Mouse (Mus musculus) MEL (cell line): Measurements from ENCODE around the gene Cdc25a. TPM values are rescaled to one million over a fixed set of nuclear protein-coding genes. Genes with fewer than 3 reads are reported as not detected.

Experiments
- DNase-seq: peaks from one replicate; pipeline ENCODE4 v3.0.0; 2011; ENCODE audit warnings: low read depth, low spot score
- H3K27ac ChIP-seq: 2 replicates; pipeline ENCODE4 v1.5.1; 2012; ENCODE audit warnings: low read depth, mild to moderate bottlenecking, control low read depth, low read length, moderate library complexity; ENCODE audit not compliant: control insufficient read depth
- H3K27me3 ChIP-seq, 2 experiments: fragments of 150-350 bp in 1 of 2; sonication (generic) in 1 of 2; 2 replicates each; pipeline ENCODE4 v1.6.1; 2012; ENCODE audit warnings: low read length in 2 of 2, mild to moderate bottlenecking in 2 of 2, improper control_type of control experiment in 1 of 2, moderate library complexity in 1 of 2; ENCODE audit not compliant: insufficient read depth in 2 of 2, control insufficient read depth in 1 of 2
- H3K36me3 ChIP-seq, 2 experiments: 2 replicates each; pipeline ENCODE4 v1.6.1; 2012 to 2014; ENCODE audit warnings: low read length in 2 of 2, improper control_type of control experiment in 1 of 2, inconsistent platforms in 1 of 2, mild to moderate bottlenecking in 1 of 2; ENCODE audit not compliant: insufficient read depth in 2 of 2, control insufficient read depth in 1 of 2
- H3K4me1 ChIP-seq, 2 experiments: fragments of 150-350 bp in 1 of 2; sonication (generic) in 1 of 2; 2 replicates each; pipeline ENCODE4 v1.6.1; 2012; ENCODE audit warnings: low read length in 2 of 2, improper control_type of control experiment in 1 of 2, mild to moderate bottlenecking in 1 of 2; ENCODE audit not compliant: insufficient read depth in 2 of 2, control insufficient read depth in 1 of 2
- H3K4me3 ChIP-seq, 2 experiments: fragments of 150-350 bp in 1 of 2; sonication (generic) in 1 of 2; 2 replicates each; pipeline ENCODE4 v1.5.1; 2012; ENCODE audit warnings: low read depth in 2 of 2, low read length in 2 of 2, mild to moderate bottlenecking in 2 of 2, moderate library complexity in 2 of 2, control low read depth in 1 of 2, improper control_type of control experiment in 1 of 2; ENCODE audit not compliant: control insufficient read depth in 1 of 2, insufficient read depth in 1 of 2
- H3K79me2 ChIP-seq: 2 replicates; pipeline ENCODE4 v1.6.1; 2012; ENCODE audit warnings: mild to moderate bottlenecking, low read length, moderate library complexity; ENCODE audit not compliant: control insufficient read depth, poor library complexity, insufficient read depth
- H3K9ac ChIP-seq: 2 replicates; pipeline ENCODE4 v1.6.1; 2012; ENCODE audit warnings: low read depth, mild to moderate bottlenecking, control low read depth, low read length, moderate library complexity; ENCODE audit not compliant: control insufficient read depth, poor library complexity, severe bottlenecking
- H3K9me3 ChIP-seq: fragments of 150-350 bp; sonication (generic); replicated peaks from 2 replicates; pipeline ENCODE4 v1.6.1; 2012; ENCODE audit warnings: mild to moderate bottlenecking, low read length, improper control_type of control experiment, moderate library complexity; ENCODE audit not compliant: insufficient read depth
- BHLHE40 ChIP-seq: IDR thresholded peaks from 2 replicates; pipeline ENCODE4 v1.6.1; 2012; ENCODE audit warnings: low read depth, mild to moderate bottlenecking, inconsistent platforms, low read length, improper control_type of control experiment, borderline replicate concordance
- CTCF ChIP-seq, 3 experiments: IDR thresholded peaks in 2 of 3; conservative IDR thresholded peaks in 1 of 3; 2 replicates each; pipeline ENCODE4 v1.5.1; 2011 to 2012; ENCODE audit warnings: low read length in 3 of 3, low read depth in 2 of 3, mild to moderate bottlenecking in 2 of 3, improper control_type of control experiment in 1 of 3, inconsistent platforms in 1 of 3, mixed read lengths in 1 of 3, moderate library complexity in 1 of 3; ENCODE audit not compliant: control insufficient read depth in 1 of 3, insufficient read depth in 1 of 3, poor library complexity in 1 of 3, severe bottlenecking in 1 of 3
- ELF1 ChIP-seq: IDR thresholded peaks from 2 replicates; pipeline ENCODE4 v1.6.1; 2014; ENCODE audit warnings: low read depth, mild to moderate bottlenecking, inconsistent platforms, low read length, improper control_type of control experiment, moderate library complexity
- EP300 ChIP-seq, 2 experiments: IDR thresholded peaks; 2 replicates each; pipeline ENCODE4 v1.6.1; 2011; ENCODE audit warnings: improper control_type of control experiment in 2 of 2, low read length in 2 of 2, low read depth in 1 of 2, mild to moderate bottlenecking in 1 of 2
- ETS1 ChIP-seq: IDR thresholded peaks from 2 replicates; pipeline ENCODE4 v1.6.1; 2012; ENCODE audit warnings: low read depth, mild to moderate bottlenecking, inconsistent platforms, low read length, improper control_type of control experiment, moderate library complexity
- GATA1 ChIP-seq: IDR thresholded peaks from 2 replicates; pipeline ENCODE4 v1.6.1; 2011; ENCODE audit warnings: low read depth, low read length, improper control_type of control experiment
- MAX ChIP-seq: IDR thresholded peaks from 2 replicates; pipeline ENCODE4 v1.6.1; 2011; ENCODE audit warnings: low read length, improper control_type of control experiment
- MAZ ChIP-seq: IDR thresholded peaks from 2 replicates; pipeline ENCODE4 v1.6.1; 2012; ENCODE audit warnings: low read depth, mild to moderate bottlenecking, inconsistent platforms, low read length, improper control_type of control experiment
- MXI1 ChIP-seq: IDR thresholded peaks from 2 replicates; pipeline ENCODE4 v1.6.1; 2011; ENCODE audit warnings: mild to moderate bottlenecking, low read depth, low read length, improper control_type of control experiment
- MYB ChIP-seq: IDR thresholded peaks from 2 replicates; pipeline ENCODE4 v1.6.1; 2011; ENCODE audit warnings: mild to moderate bottlenecking, low read depth, low read length, improper control_type of control experiment
- MYC ChIP-seq: IDR thresholded peaks from 2 replicates; pipeline ENCODE4 v1.6.1; 2011; ENCODE audit warnings: low read depth, mild to moderate bottlenecking, low read length, improper control_type of control experiment, moderate library complexity
- NRF1 ChIP-seq: IDR thresholded peaks from 2 replicates; pipeline ENCODE4 v1.6.1; 2014; ENCODE audit warnings: low read depth, mild to moderate bottlenecking, inconsistent platforms, low read length, improper control_type of control experiment, moderate library complexity; ENCODE audit not compliant: poor library complexity, insufficient read depth, severe bottlenecking
- POLR2AphosphoS2 ChIP-seq: IDR thresholded peaks from 2 replicates; pipeline ENCODE4 v1.6.1; 2011; ENCODE audit warnings: low read length, improper control_type of control experiment
- RAD21 ChIP-seq: IDR thresholded peaks from 2 replicates; pipeline ENCODE4 v1.6.1; 2011; ENCODE audit warnings: mild to moderate bottlenecking, low read depth, low read length, improper control_type of control experiment
- RCOR1 ChIP-seq: IDR thresholded peaks from 2 replicates; pipeline ENCODE4 v1.6.1; 2012; ENCODE audit warnings: low read depth, mild to moderate bottlenecking, inconsistent platforms, low read length, improper control_type of control experiment
- SIN3A ChIP-seq: IDR thresholded peaks from 2 replicates; pipeline ENCODE4 v1.6.1; 2012; ENCODE audit warnings: low read length, improper control_type of control experiment, inconsistent platforms
- SMC3 ChIP-seq: IDR thresholded peaks from 2 replicates; pipeline ENCODE4 v1.6.1; 2011; ENCODE audit warnings: low read depth, low read length, improper control_type of control experiment
- TBP ChIP-seq: IDR thresholded peaks from 2 replicates; pipeline ENCODE4 v1.8.0; 2011; ENCODE audit warnings: low read depth, low read length, improper control_type of control experiment
- TCF12 ChIP-seq: IDR thresholded peaks from 2 replicates; pipeline ENCODE4 v1.6.1; 2014; ENCODE audit warnings: low read depth, mild to moderate bottlenecking, inconsistent platforms, low read length, improper control_type of control experiment, moderate library complexity
- UBTF ChIP-seq: IDR thresholded peaks from 2 replicates; pipeline ENCODE4 v1.6.1; 2012; ENCODE audit warnings: low read depth, mild to moderate bottlenecking, inconsistent platforms, low read length, improper control_type of control experiment, moderate library complexity, borderline replicate concordance; ENCODE audit not compliant: insufficient read depth
- ZC3H11A ChIP-seq: IDR thresholded peaks from 2 replicates; pipeline ENCODE4 v1.6.1; 2012; ENCODE audit warnings: low read depth, mild to moderate bottlenecking, inconsistent platforms, low read length, improper control_type of control experiment
- ZKSCAN1 ChIP-seq: IDR thresholded peaks from 2 replicates; pipeline ENCODE4 v1.6.1; 2012; ENCODE audit warnings: low read depth, mild to moderate bottlenecking, inconsistent platforms, low read length, improper control_type of control experiment, moderate library complexity
- ZMIZ1 ChIP-seq: IDR thresholded peaks from 2 replicates; pipeline ENCODE4 v1.6.1; 2012; ENCODE audit warnings: low read depth, mild to moderate bottlenecking, inconsistent platforms, low read length, improper control_type of control experiment, moderate library complexity
- ZNF384 ChIP-seq: IDR thresholded peaks from 2 replicates; pipeline ENCODE4 v1.6.1; 2012; ENCODE audit warnings: low read depth, mild to moderate bottlenecking, inconsistent platforms, low read length, improper control_type of control experiment
- polyA plus RNA-seq, 2 experiments: library from polyadenylated mRNA; stranded (reverse) in 1 of 2; unstranded in 1 of 2; fragments of >175 nt in 1 of 2; fragments of >200 nt in 1 of 2; gene quantifications; 2 replicates each; pipeline versions ENCODE4 v1.2.1 to v1.2.4; 2012; ENCODE audit warnings: low replicate concordance in 2 of 2, low read depth in 1 of 2; ENCODE audit not compliant: insufficient read length in 2 of 2, insufficient read depth in 1 of 2, missing spikeins in 1 of 2
- total RNA-seq: library from RNA; depleted of rRNA; stranded (reverse); fragments of 300-350 nt; gene quantifications from 2 replicates; pipeline ENCODE4 v1.2.3, GENCODE M21; 2012

Gene Cdc25a
- total and polyA plus RNA-seq, 3 experiments: 67.2 to 79.4 (median 67.4) TPM

DNA sequence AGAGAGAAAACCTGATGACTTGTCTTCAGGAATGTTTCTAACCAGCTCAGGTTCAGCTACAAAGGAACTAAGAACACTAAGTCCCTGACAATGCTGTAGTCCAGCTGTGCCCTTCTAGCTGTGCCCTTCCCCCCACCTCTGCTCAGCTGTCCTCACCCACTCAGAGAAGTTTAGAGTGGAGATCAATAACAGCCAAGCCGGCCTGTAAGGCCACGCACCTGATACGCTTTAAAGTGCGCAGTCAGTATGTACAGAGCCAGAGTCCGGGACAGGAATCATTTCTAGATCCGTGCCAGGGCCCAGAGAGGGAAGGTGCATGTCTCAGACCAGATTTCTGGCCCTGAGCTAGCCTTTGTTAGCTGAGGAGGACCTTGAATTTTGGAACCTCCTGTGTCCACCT lies 19.4 kb upstream of the Cdc25a start:
- Histone ChIP-seq H3K36me3 (no peaks in the 10 kb centered on the region), H3K4me1 (no peaks in the 10 kb centered on the region; a peak in 1 of 4 replicates), H3K4me3 (no peak overlapping the region), H3K9ac (no peak overlapping the region), H3K9me3 (no peaks in the 10 kb centered on the region), H3K27me3 (no peaks in the 10 kb centered on the region), H3K79me2 (no peaks in the 10 kb centered on the region), H3K27ac (no peak overlapping the region)
- TF ChIP-seq ZMIZ1 (no peak), NRF1 (no peak), TBP (no peak), MYC (no peak), RCOR1 (no peak), MYB (no peak), BHLHE40 (no peak), POLR2AphosphoS2 (no peak), GATA1 (no peak), ZKSCAN1 (no peak), ETS1 (no peak), UBTF (no peak), ELF1 (no peak), CTCF (IDR thresholded peaks at IDR 0.05 in 2 of 3, conservative IDR thresholded peaks at IDR 0.05 in 1 of 3; ENCODE audit: control insufficient read depth in 1 of 3, insufficient read depth in 1 of 3, low read depth in 2 of 3, low read length in 3 of 3, poor library complexity in 1 of 3, severe bottlenecking in 1 of 3) (no peak)
- DNase-seq: no peak

GRCm38 (mm10) chr9:109862397-109863044 lies 12.9 kb upstream of the Cdc25a start:
- TF ChIP-seq BHLHE40 (no peak), MXI1 (peak; percentile 34; the same call in 1 of the 2 replicates), TCF12 (0 out of 2 replicates have a peak, but pooled peaks have one; percentile 30), MYC (peak; percentile 53; the same call in 1 of the 2 replicates), EP300 (IDR thresholded peaks at IDR 0.05; ENCODE audit: low read depth in 1 of 2, low read length in 2 of 2) (0 out of 4 replicates have a peak, but pooled peaks of 1 of the 2 experiments have one; percentile 17), MAZ (no peak), MAX (peak; percentile 52), CTCF (IDR thresholded peaks at IDR 0.05 in 2 of 3, conservative IDR thresholded peaks at IDR 0.05 in 1 of 3; ENCODE audit: control insufficient read depth in 1 of 3, insufficient read depth in 1 of 3, low read depth in 2 of 3, low read length in 3 of 3, poor library complexity in 1 of 3, severe bottlenecking in 1 of 3) (peak; percentile 91 to 97 (median 97)), ZC3H11A (peak; percentile 84), SMC3 (peak; percentile 81), SIN3A (no peak), ELF1 (peak; percentile 32; the same call in 1 of the 2 replicates), ZNF384 (no peak), RCOR1 (0 out of 2 replicates have a peak, but pooled peaks have one; percentile 34), ETS1 (peak; percentile 61), RAD21 (peak; percentile 97)
- H3K36me3 ChIP-seq: peaks cover 0 to 20% of the 10 kb centered on the region in 2 experiments; a peak in 2 of 4 replicates
- peak overlapping the region; percentile 97 for H3K27ac ChIP-seq
- H3K4me1 ChIP-seq: peaks cover 13 to 30% of the 10 kb centered on the region in 2 experiments
- peak overlapping the region; percentile 32 to 40 for H3K4me3 ChIP-seq
- H3K9me3 ChIP-seq: no peaks in the 10 kb centered on the region
- no peaks in the 10 kb centered on the region for H3K27me3 ChIP-seq
- peak overlapping the region; percentile 69 for H3K9ac ChIP-seq
- no peaks in the 10 kb centered on the region for H3K79me2 ChIP-seq
- peak; percentile 87 for DNase-seq
